Comparison of ENCODE assay signal across 10 mouse cellular contexts in genomic region chr6:134043545-134043944, GRCm38 (mm10). TPM values are rescaled to one million over a fixed set of nuclear protein-coding genes. Genes with fewer than 3 reads are reported as not detected.
A peak's percentile ranks its signal among the peaks of the same experiment; 100 is the strongest.
DNase-seq lines count a peak whose midpoint lies in the region; ATAC-seq and TF ChIP-seq lines count a peak whose summit lies in the region.
"Had no signal": no experiment of that assay in that cellular context is flagged by ENCODE, and none has a peak within 500 bp of the region (broad histone marks: within the 10 kb centered on the region; RNA-seq: fewer than 3 reads in every experiment).

No protein-coding gene starts in this region.

- peak overlapping the region; percentile 49 for H3K9ac ChIP-seq in heart, embryonic 12.5 days
- H3K9ac ChIP-seq in stomach, embryonic 14.5 days (replicated peaks; ENCODE audit: low read depth, low read length): no peak overlapping the region
- no peak overlapping the region for H3K9ac ChIP-seq in stomach, postnatal 0 days (ENCODE audit: low read length)
- H3K9ac ChIP-seq: lung, embryonic 15.5 days; stomach, embryonic 15.5 days had no signal

- WGBS in heart, embryonic 12.5 days: 32% methylated on average over 7 of the region's 7 CpGs
- WGBS in stomach, embryonic 14.5 days: 17% methylated on average over 7 of the region's 7 CpGs
- WGBS in stomach, postnatal 0 days: 16% methylated on average over 7 of the region's 7 CpGs

- no peak for DNase-seq in heart, postnatal 36 days
- DNase-seq in stomach, postnatal 0 days (ENCODE audit: low spot score): no peak
- DNase-seq in kidney, postnatal 14 days: peak; percentile 74
- DNase-seq in layer of hippocampus, postnatal 14 days (ENCODE audit: low spot score in 2 of 2): no peak
- no peak for DNase-seq in layer of hippocampus, adult 18-20 months (ENCODE audit: low spot score in 2 of 2)
- DNase-seq in c-Kit-positive CD71-positive TER-119-positive erythroid progenitor cells, embryonic 14.5 days (ENCODE audit: low spot score): no peak

- no peaks in the 10 kb centered on the region for H3K9me3 ChIP-seq in heart, embryonic 12.5 days (replicated peaks)
- no peaks in the 10 kb centered on the region for H3K9me3 ChIP-seq in stomach, embryonic 14.5 days (ENCODE audit: control insufficient read depth, low read depth, low read length)
- H3K9me3 ChIP-seq in stomach, postnatal 0 days (ENCODE audit: control insufficient read depth, low read length): no peaks in the 10 kb centered on the region
- H3K9me3 ChIP-seq: lung, embryonic 15.5 days; stomach, embryonic 15.5 days had no signal

- intact Hi-C loops in heart, postnatal 36 days (cut with DNase I): no loop called here

- H3K4me3 ChIP-seq in heart, embryonic 12.5 days: no peak overlapping the region
- no peak overlapping the region for H3K4me3 ChIP-seq in stomach, embryonic 14.5 days (ENCODE audit: low read depth, low read length)
- no peak overlapping the region for H3K4me3 ChIP-seq in stomach, postnatal 0 days (ENCODE audit: low read depth, low read length)
- H3K4me3 ChIP-seq: lung, embryonic 15.5 days; stomach, embryonic 15.5 days had no signal

- H3K4me1 ChIP-seq in heart, embryonic 12.5 days (replicated peaks): peaks cover 95% of the 10 kb centered on the region
- peaks cover 47% of the 10 kb centered on the region for H3K4me1 ChIP-seq in stomach, embryonic 14.5 days (ENCODE audit: control insufficient read depth, insufficient read depth, low read length)
- peaks cover 8% of the 10 kb centered on the region; the same call in 1 of the 2 replicates for H3K4me1 ChIP-seq in stomach, postnatal 0 days (replicated peaks; ENCODE audit: control insufficient read depth, insufficient read depth)

- ATAC-seq in heart, embryonic 12.5 days (ENCODE audit: insufficient number of reproducible peaks, low FRiP score): no peak
- ATAC-seq in stomach, embryonic 14.5 days (ENCODE audit: insufficient number of reproducible peaks, insufficient read depth, low FRiP score, low read depth): no peak
- no peak for ATAC-seq in stomach, postnatal 0 days (ENCODE audit: low FRiP score, low TSS enrichment)

- no peak for TF ChIP-seq CTCF in stomach, postnatal 0 days (IDR thresholded peaks at IDR 0.05; ENCODE audit: low read depth)

- peak overlapping the region; percentile 19; the same call in 1 of the 2 replicates for H3K4me2 ChIP-seq in heart, embryonic 12.5 days
- no peak overlapping the region for H3K4me2 ChIP-seq in stomach, embryonic 14.5 days (replicated peaks; ENCODE audit: low read depth, low read length)
- no peak overlapping the region for H3K4me2 ChIP-seq in stomach, postnatal 0 days (replicated peaks; ENCODE audit: low read depth)
- H3K4me2 ChIP-seq: lung, embryonic 15.5 days; stomach, embryonic 15.5 days had no signal

- no peaks in the 10 kb centered on the region for H3K36me3 ChIP-seq in heart, embryonic 12.5 days
- no peaks in the 10 kb centered on the region for H3K36me3 ChIP-seq in stomach, embryonic 14.5 days (ENCODE audit: control insufficient read depth, insufficient read depth, low read length)
- no peaks in the 10 kb centered on the region for H3K36me3 ChIP-seq in stomach, postnatal 0 days (ENCODE audit: control insufficient read depth, insufficient read depth, low read length)
- H3K36me3 ChIP-seq: lung, embryonic 15.5 days; stomach, embryonic 15.5 days had no signal

- peak overlapping the region; percentile 19 for H3K27ac ChIP-seq in heart, embryonic 12.5 days (ENCODE audit: poor library complexity, severe bottlenecking)
- H3K27ac ChIP-seq in stomach, embryonic 14.5 days (ENCODE audit: low read length): peak overlapping the region; percentile 23; the same call in 1 of the 2 replicates
- H3K27ac ChIP-seq in stomach, postnatal 0 days (replicated peaks): no peak overlapping the region
- H3K27ac ChIP-seq: lung, embryonic 15.5 days; stomach, embryonic 15.5 days had no signal

- no peak for TF ChIP-seq EP300 in stomach, postnatal 0 days (optimal IDR thresholded peaks at IDR 0.05)

- H3K27me3 ChIP-seq in heart, embryonic 12.5 days (replicated peaks): no peaks in the 10 kb centered on the region
- H3K27me3 ChIP-seq in stomach, embryonic 14.5 days (ENCODE audit: control insufficient read depth, insufficient read depth, low read length): no peaks in the 10 kb centered on the region
- H3K27me3 ChIP-seq in stomach, postnatal 0 days (ENCODE audit: control insufficient read depth, insufficient read depth, low read length): no peaks in the 10 kb centered on the region
- H3K27me3 ChIP-seq: lung, embryonic 15.5 days; stomach, embryonic 15.5 days had no signal

RNA-seq across cellular contexts. Expression of gene Etv6, which starts 8.0 kb away (rescaled TPM):
- 19.9 and 20.9 TPM in 2 replicates for polyA plus RNA-seq in heart, embryonic 12.5 days (2016; fragmentation: Nextera tagmentation; extraction: Ambion mirVana)
- total RNA-seq in heart, postnatal 36 days (2021): 10 to 100 TPM; 11.5 to 15.0 TPM
- polyA plus RNA-seq in stomach, embryonic 14.5 days (2014; fragmentation: Nextera tagmentation; extraction: Ambion mirVana): 16.0 and 17.7 TPM in 2 replicates
- 5.9 and 7.6 TPM in 2 replicates for polyA plus RNA-seq in stomach, postnatal 0 days (2015; fragmentation: Nextera tagmentation; extraction: Ambion mirVana)
- 10 to 100 TPM; 11.4 to 11.8 TPM for total RNA-seq in layer of hippocampus, postnatal 14 days (2021)
- total RNA-seq in layer of hippocampus, adult 18-20 months (2021): 10 to 100 TPM in 1 of 2 experiments, 1 to 10 TPM in 1; 9.2 to 12.4 TPM
